Mouse (Mus musculus): ENCODE measurements around the gene Gm10803.
"Not testable (repeated sequence)": the region's sequence is repeated elsewhere in the genome, so short reads cannot be mapped to it uniquely, and the experiment has no call there.

Gm10803 gene

GRCm38 (mm10) chr2:93560268-93560667 is at the start of gene Gm10803:
Gene Gm10803, plus strand, starts transcription at chr2:93560568.
- in situ Hi-C loops (cut with MboI, MseI): not testable (repeated sequence)

- in situ Hi-C loops (cut with MboI, MseI): no loop called here
Observed at GRCm38 (mm10) chr2:93510839-93511238, 49.5 kb upstream of the Gm10803 start.

GRCm38 (mm10) chr2:93512130-93512529 is 48.2 kb upstream of the Gm10803 start:
- in situ Hi-C loops (cut with MboI, MseI): no loop called here

- in situ Hi-C loops (cut with MboI, MseI): no loop called here
Observed at GRCm38 (mm10) chr2:93515246-93515645, 45.1 kb upstream of the Gm10803 start.

- in situ Hi-C loops (cut with MboI, MseI): loop anchor here (10.0 kb wide), 1 partner anchor 866 kb away; no protein-coding TSS in a partner anchor
Observed at GRCm38 (mm10) chr2:93521042-93521441, 39.3 kb upstream of the Gm10803 start.

GRCm38 (mm10) chr2:93521571-93521970 is 38.8 kb upstream of the Gm10803 start:
- in situ Hi-C loops (cut with MboI, MseI): loop anchor here (10.0 kb wide), 1 partner anchor 867 kb away; no protein-coding TSS in a partner anchor

GRCm38 (mm10) chr2:93522005-93522404 is 38.4 kb upstream of the Gm10803 start:
- in situ Hi-C loops (cut with MboI, MseI): loop anchor here (10.0 kb wide), 1 partner anchor 867 kb away; no protein-coding TSS in a partner anchor

GRCm38 (mm10) chr2:93525033-93525762 is 35.2 kb upstream of the Gm10803 start:
- in situ Hi-C loops (cut with MboI, MseI): loop anchor here (10.0 kb wide), 1 partner anchor 870 kb away; no protein-coding TSS in a partner anchor

GRCm38 (mm10) chr2:93529602-93530001 is 30.8 kb upstream of the Gm10803 start:
- in situ Hi-C loops (cut with MboI, MseI): loop anchor here (10.0 kb wide), 1 partner anchor 875 kb away; no protein-coding TSS in a partner anchor

GRCm38 (mm10) chr2:93533891-93534290 is 26.5 kb upstream of the Gm10803 start:
- in situ Hi-C loops (cut with MboI, MseI): no loop called here

GRCm38 (mm10) chr2:93537385-93537967 is 22.9 kb upstream of the Gm10803 start:
- in situ Hi-C loops (cut with MboI, MseI): no loop called here

GRCm38 (mm10) chr2:93538140-93538539 is 22.2 kb upstream of the Gm10803 start:
- in situ Hi-C loops (cut with MboI, MseI): no loop called here

- in situ Hi-C loops (cut with MboI, MseI): no loop called here
Observed at GRCm38 (mm10) chr2:93541771-93542170, 18.6 kb upstream of the Gm10803 start.

- in situ Hi-C loops (cut with MboI, MseI): no loop called here
Observed at GRCm38 (mm10) chr2:93552676-93553521, 7.5 kb upstream of the Gm10803 start.

GRCm38 (mm10) chr2:93553905-93554304 is 6.5 kb upstream of the Gm10803 start:
- in situ Hi-C loops (cut with MboI, MseI): no loop called here

GRCm38 (mm10) chr2:93565647-93566046 is 5.3 kb downstream of the Gm10803 start:
- in situ Hi-C loops (cut with MboI, MseI): no loop called here

GRCm38 (mm10) chr2:93567675-93568074 is 7.3 kb downstream of the Gm10803 start:
- in situ Hi-C loops (cut with MboI, MseI): no loop called here

GRCm38 (mm10) chr2:93572565-93572964 is 12.2 kb downstream of the Gm10803 start:
- in situ Hi-C loops (cut with MboI, MseI): no loop called here

- in situ Hi-C loops (cut with MboI, MseI): no loop called here
Observed at GRCm38 (mm10) chr2:93581271-93581670, 20.9 kb downstream of the Gm10803 start.

- in situ Hi-C loops (cut with MboI, MseI): no loop called here
Observed at GRCm38 (mm10) chr2:93585821-93586220, 25.5 kb downstream of the Gm10803 start.

- in situ Hi-C loops (cut with MboI, MseI): no loop called here
Observed at GRCm38 (mm10) chr2:93587446-93587845, 27.1 kb downstream of the Gm10803 start.

GRCm38 (mm10) chr2:93589875-93590274 is 29.5 kb downstream of the Gm10803 start:
- in situ Hi-C loops (cut with MboI, MseI): no loop called here

All from T-helper 1 cell (primary cell).